Mouse (Mus musculus): ENCODE measurements around the gene Prex1. TPM values are rescaled to one million over a fixed set of nuclear protein-coding genes. Genes with fewer than 3 reads are reported as not detected.

Prex1 gene
- polyA plus RNA-seq, 1 experiment from 2014 or later, result 10.1 TPM

DNA sequence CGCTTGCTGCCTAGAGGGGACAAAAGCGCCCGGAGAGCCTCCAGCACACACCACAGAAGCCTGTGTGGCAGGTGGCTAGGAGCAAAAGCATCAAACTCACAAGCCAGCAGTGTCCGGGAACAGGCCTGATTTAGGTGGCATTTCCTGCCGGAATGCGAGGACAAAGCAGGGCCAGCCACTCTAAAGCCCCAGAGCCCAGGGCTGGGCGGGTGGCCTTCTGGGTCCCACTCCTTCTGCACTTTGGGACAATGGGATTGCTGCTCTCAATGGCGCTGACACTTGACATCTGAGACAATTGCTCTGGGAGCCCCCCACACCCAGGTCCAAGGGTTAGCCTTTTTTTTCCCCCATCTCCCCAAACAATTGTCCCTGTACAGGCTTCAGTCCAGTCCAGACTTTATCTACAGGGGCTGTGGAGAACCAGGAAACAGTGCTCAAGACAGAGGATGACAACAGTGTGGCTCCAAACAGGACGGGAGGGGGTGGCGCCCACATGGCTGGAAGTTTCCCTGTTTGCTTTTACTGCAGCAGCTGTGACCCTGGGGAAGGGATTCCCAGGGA, 56.1 kb downstream of the Prex1 start:
- no peaks in the 10 kb centered on the region for H3K9me3 ChIP-seq (replicated peaks; ENCODE audit: control insufficient read depth, low read length)
- no peak overlapping the region; the same call in 1 of the 2 replicates for H3K4me2 ChIP-seq
- no peaks in the 10 kb centered on the region for H3K27me3 ChIP-seq (ENCODE audit: control insufficient read depth, insufficient read depth, low read length)
- H3K4me1 ChIP-seq (ENCODE audit: control insufficient read depth, insufficient read depth, low read length), result peaks cover 23% of the 10 kb centered on the region
- WGBS (ENCODE audit: insufficient replicate concordance), result 48% methylated on average over 10 of the region's 10 CpGs
- peak overlapping the region; percentile 79 for H3K27ac ChIP-seq (ENCODE audit: low read depth, low read length)
- ATAC-seq (replicated peaks; ENCODE audit: insufficient number of reproducible peaks, low FRiP score, low TSS enrichment), result peak; percentile 46
- no peak overlapping the region for H3K4me3 ChIP-seq (ENCODE audit: low read depth, low read length)
- no peaks in the 10 kb centered on the region for H3K36me3 ChIP-seq (ENCODE audit: control insufficient read depth, insufficient read depth, low read length)
- no peak overlapping the region for H3K9ac ChIP-seq (ENCODE audit: low read depth, low read length)

DNA sequence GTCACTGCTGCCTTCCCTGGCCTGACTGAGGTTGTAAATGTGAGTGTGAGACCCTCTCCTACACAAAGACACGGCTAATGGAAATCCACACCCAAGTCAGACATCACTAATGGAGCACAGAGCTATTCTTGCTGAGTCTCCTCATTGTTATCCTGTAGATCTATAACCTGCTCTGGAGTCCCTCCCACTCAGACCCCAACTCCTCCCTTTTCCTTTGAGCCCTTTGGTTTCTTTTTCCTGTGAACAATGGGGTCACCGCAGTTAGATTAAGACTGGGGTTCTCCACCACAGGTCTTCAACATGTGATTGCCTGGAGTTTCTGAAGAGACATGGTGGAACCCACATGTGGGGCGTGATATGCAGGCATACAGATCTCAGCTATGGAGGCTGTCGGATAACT, 57.0 kb downstream of the Prex1 start:
- Histone ChIP-seq H3K27ac (ENCODE audit: low read depth, low read length) (peak overlapping the region; percentile 79), H3K4me1 (ENCODE audit: control insufficient read depth, insufficient read depth, low read length) (peaks cover 23% of the 10 kb centered on the region), H3K9ac (ENCODE audit: low read depth, low read length) (no peak overlapping the region), H3K9me3 (replicated peaks; ENCODE audit: control insufficient read depth, low read length) (no peaks in the 10 kb centered on the region), H3K4me3 (ENCODE audit: low read depth, low read length) (no peak overlapping the region), H3K36me3 (ENCODE audit: control insufficient read depth, insufficient read depth, low read length) (no peaks in the 10 kb centered on the region), H3K4me2 (no peak overlapping the region), H3K27me3 (ENCODE audit: control insufficient read depth, insufficient read depth, low read length) (no peaks in the 10 kb centered on the region)
- ATAC-seq (replicated peaks; ENCODE audit: insufficient number of reproducible peaks, low FRiP score, low TSS enrichment), result no peak
- WGBS (ENCODE audit: insufficient replicate concordance), result 67% methylated on average over 4 of the region's 4 CpGs

DNA sequence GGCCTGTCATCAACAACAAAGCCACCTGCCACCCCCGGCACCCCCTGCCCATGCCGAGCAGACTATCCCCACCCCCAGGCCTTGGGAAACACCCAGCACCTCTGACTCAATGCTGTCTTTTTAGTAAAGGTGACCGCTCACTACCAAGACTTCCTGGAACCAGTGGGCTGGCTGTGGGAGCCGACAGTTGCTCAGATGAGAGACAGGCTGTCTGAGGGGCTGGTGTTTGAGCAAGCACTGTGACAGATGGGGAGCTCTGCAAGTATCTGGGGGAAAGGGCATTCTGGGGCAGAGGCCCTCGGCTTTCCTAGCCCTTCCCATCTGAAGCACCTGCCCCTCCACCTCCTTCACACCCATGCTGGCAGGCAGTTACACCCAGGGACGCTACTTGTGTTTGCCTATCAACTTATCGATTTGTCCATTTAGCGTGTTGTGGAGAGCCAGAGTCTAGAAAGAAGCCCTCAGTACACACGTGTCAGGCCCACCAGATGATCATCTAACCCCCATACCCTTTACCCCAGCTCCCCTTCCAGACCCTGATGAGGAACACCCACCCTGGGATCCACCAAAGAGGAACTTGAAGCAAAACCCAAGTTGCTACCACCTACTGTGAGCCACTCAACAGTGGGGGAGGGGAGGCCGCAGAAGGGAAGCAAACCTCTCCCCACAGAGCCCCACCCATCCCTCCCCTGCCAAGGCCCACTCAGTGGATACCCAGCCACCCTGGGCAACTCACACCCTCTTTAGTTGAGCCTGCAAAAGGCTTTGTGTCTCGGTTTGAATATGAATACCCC, 57.7 kb downstream of the Prex1 start:
- H3K4me2 ChIP-seq, result no peak overlapping the region; the same call in 1 of the 2 replicates
- WGBS (ENCODE audit: insufficient replicate concordance), result 35% methylated on average over 11 of the region's 11 CpGs

DNA sequence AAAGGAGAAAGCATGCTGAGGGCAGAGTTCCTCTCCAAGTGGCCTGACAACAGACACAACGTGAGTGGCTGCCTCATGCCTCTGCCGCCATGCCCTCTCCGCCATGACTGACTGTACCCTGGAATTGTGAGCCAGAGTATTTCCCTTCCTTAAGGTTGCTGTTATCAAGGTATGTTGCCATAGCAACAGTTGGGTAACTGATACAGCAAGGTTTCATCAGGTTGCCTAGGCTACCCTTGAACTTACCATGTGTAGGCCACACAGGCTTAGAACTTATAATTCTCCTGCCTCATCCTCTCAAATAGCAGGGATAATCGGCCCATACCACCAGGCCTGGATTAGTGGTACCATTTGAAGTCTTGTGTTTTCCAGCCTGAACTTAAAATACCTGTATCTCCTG, 58.3 kb downstream of the Prex1 start:
- no peaks in the 10 kb centered on the region for H3K27me3 ChIP-seq (ENCODE audit: control insufficient read depth, insufficient read depth, low read length)
- H3K4me2 ChIP-seq, result no peak overlapping the region; the same call in 1 of the 2 replicates
- no peak for ATAC-seq (replicated peaks; ENCODE audit: insufficient number of reproducible peaks, low FRiP score, low TSS enrichment)
- H3K9me3 ChIP-seq (replicated peaks; ENCODE audit: control insufficient read depth, low read length), result no peaks in the 10 kb centered on the region
- peaks cover 28% of the 10 kb centered on the region for H3K4me1 ChIP-seq (ENCODE audit: control insufficient read depth, insufficient read depth, low read length)
- no peak overlapping the region for H3K4me3 ChIP-seq (ENCODE audit: low read depth, low read length)
- no peak overlapping the region for H3K9ac ChIP-seq (ENCODE audit: low read depth, low read length)
- WGBS (ENCODE audit: insufficient replicate concordance), result 75% methylated on average over 4 of the region's 4 CpGs
- H3K27ac ChIP-seq (ENCODE audit: low read depth, low read length), result no peak overlapping the region
- H3K36me3 ChIP-seq (ENCODE audit: control insufficient read depth, insufficient read depth, low read length), result no peaks in the 10 kb centered on the region

More for the DNA sequence above, 57.7 kb downstream of the Prex1 start:
- H3K9me3 ChIP-seq (replicated peaks; ENCODE audit: control insufficient read depth, low read length), result no peaks in the 10 kb centered on the region
- H3K9ac ChIP-seq (ENCODE audit: low read depth, low read length), result no peak overlapping the region
- ATAC-seq (replicated peaks; ENCODE audit: insufficient number of reproducible peaks, low FRiP score, low TSS enrichment), result no peak
- no peaks in the 10 kb centered on the region for H3K36me3 ChIP-seq (ENCODE audit: control insufficient read depth, insufficient read depth, low read length)
- peaks cover 23% of the 10 kb centered on the region for H3K4me1 ChIP-seq (ENCODE audit: control insufficient read depth, insufficient read depth, low read length)
- no peak overlapping the region for H3K4me3 ChIP-seq (ENCODE audit: low read depth, low read length)
- no peak overlapping the region for H3K27ac ChIP-seq (ENCODE audit: low read depth, low read length)
- H3K27me3 ChIP-seq (ENCODE audit: control insufficient read depth, insufficient read depth, low read length), result no peaks in the 10 kb centered on the region

DNA sequence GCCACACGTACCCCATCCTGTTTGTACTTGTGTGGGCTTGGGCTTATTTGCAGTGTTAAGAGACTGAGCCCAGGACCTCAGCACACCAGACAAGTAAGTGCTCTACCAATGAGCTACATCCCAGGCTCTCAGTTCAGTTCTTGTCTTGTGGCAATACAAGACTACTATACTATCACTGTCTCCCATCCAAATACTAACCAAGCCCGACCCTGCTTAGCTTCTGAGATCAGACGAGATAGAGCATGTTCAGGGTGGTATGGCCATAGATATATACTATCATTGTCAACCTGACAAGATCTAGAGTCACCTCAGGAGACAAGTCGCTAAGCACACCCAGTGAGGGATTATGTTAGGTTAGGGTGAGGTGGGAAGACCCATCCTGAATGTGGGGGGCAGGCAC, 58.8 kb downstream of the Prex1 start:
- peaks cover 28% of the 10 kb centered on the region for H3K4me1 ChIP-seq (ENCODE audit: control insufficient read depth, insufficient read depth, low read length)
- H3K36me3 ChIP-seq (ENCODE audit: control insufficient read depth, insufficient read depth, low read length), result no peaks in the 10 kb centered on the region
- no peak overlapping the region for H3K9ac ChIP-seq (ENCODE audit: low read depth, low read length)
- ATAC-seq (replicated peaks; ENCODE audit: insufficient number of reproducible peaks, low FRiP score, low TSS enrichment), result no peak
- no peaks in the 10 kb centered on the region for H3K9me3 ChIP-seq (replicated peaks; ENCODE audit: control insufficient read depth, low read length)
- H3K4me2 ChIP-seq, result no peak overlapping the region
- 69% methylated on average over 4 of the region's 4 CpGs for WGBS (ENCODE audit: insufficient replicate concordance)
- no peaks in the 10 kb centered on the region for H3K27me3 ChIP-seq (ENCODE audit: control insufficient read depth, insufficient read depth, low read length)
- H3K27ac ChIP-seq (ENCODE audit: low read depth, low read length), result no peak overlapping the region
- no peak overlapping the region for H3K4me3 ChIP-seq (ENCODE audit: low read depth, low read length)

DNA sequence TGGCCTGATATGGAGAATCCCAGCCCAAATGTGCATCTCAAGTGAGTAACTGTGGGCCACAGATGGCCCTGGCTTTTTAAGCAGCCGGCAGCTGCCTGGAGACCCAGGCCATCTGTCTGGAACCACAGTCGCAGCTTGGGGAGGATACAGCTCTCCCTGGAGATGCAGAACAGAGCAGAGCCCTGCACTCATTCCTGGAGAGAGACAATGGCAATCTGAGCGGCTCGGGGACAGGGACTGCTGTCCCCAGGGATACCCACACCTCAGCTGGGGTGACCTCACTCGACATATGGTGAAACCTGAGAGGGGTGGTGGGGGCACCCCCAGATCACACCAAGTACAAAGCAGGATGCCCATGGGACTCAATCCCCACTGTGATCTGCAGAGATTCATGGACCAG, 60.1 kb downstream of the Prex1 start:
- no peak for ATAC-seq (replicated peaks; ENCODE audit: insufficient number of reproducible peaks, low FRiP score, low TSS enrichment)
- Histone ChIP-seq H3K4me2 (no peak overlapping the region), H3K27ac (ENCODE audit: low read depth, low read length) (no peak overlapping the region), H3K36me3 (ENCODE audit: control insufficient read depth, insufficient read depth, low read length) (no peaks in the 10 kb centered on the region), H3K9ac (ENCODE audit: low read depth, low read length) (no peak overlapping the region), H3K27me3 (ENCODE audit: control insufficient read depth, insufficient read depth, low read length) (no peaks in the 10 kb centered on the region), H3K4me3 (ENCODE audit: low read depth, low read length) (no peak overlapping the region), H3K4me1 (ENCODE audit: control insufficient read depth, insufficient read depth, low read length) (peaks cover 24% of the 10 kb centered on the region), H3K9me3 (replicated peaks; ENCODE audit: control insufficient read depth, low read length) (no peaks in the 10 kb centered on the region)
- WGBS (ENCODE audit: insufficient replicate concordance), result 47% methylated on average over 5 of the region's 5 CpGs

DNA sequence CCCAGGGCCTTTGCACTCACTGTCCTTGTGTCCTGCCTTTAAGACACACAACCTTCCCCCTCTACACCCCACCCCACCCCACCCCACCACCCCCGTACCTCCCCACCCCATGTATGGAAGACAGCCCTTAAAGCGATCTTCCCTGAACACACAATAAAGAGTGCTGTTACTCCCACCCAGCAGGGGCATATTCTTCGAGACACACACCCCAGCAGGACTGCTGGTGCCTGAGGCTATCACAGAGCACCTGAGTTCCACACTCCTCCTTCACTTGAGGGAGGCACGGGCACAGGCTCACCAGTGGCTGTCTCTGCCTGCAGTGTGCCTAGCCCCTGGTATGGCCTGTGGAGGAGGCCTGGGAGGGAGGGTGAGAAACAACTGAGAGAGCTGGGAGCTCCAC, 61.0 kb downstream of the Prex1 start:
- H3K27ac ChIP-seq (ENCODE audit: low read depth, low read length), result no peak overlapping the region

DNA sequence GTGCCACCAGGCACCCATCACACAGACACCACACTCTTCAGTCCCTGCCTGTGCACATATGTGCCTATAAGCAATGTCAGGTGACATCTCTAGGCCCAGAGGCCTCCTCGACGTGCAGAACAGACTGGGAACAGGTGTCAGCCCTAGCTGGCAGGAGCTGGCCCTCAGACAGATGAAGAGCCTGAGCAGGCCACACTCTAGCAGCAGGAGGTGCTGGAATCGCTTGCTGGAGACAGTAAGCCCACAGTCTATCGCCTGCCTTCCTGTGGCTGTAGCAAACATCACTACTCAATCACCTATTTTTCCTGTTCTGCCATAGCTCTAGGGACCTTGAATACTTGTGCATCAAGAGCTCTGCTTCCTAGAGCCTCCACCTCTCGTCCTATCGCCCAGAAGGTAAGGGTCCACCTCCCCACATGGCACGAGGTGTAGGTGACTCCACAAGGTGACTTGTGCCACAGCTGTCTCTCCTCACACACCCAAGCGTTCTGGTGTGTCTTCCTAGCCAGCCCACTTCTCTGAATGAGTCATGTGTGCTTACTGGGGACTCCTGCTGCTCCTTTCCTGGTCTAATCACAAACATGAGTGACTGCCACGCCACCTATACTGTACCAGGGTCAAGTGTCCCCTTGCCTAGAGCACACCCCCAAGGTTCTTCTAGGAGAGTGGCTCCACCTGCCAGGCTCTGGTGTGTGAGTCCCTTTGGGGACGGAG, 62.2 kb downstream of the Prex1 start:
- H3K9ac ChIP-seq (ENCODE audit: low read depth, low read length), result no peak overlapping the region
- WGBS (ENCODE audit: insufficient replicate concordance), result 60% methylated on average over 10 of the region's 10 CpGs
- peaks cover 19% of the 10 kb centered on the region; the same call in 1 of the 2 replicates for H3K4me1 ChIP-seq (ENCODE audit: control insufficient read depth, insufficient read depth, low read length)
- no peak for ATAC-seq (replicated peaks; ENCODE audit: insufficient number of reproducible peaks, low FRiP score, low TSS enrichment)
- no peaks in the 10 kb centered on the region for H3K9me3 ChIP-seq (replicated peaks; ENCODE audit: control insufficient read depth, low read length)
- no peaks in the 10 kb centered on the region for H3K36me3 ChIP-seq (ENCODE audit: control insufficient read depth, insufficient read depth, low read length)
- H3K4me3 ChIP-seq (ENCODE audit: low read depth, low read length), result no peak overlapping the region
- H3K4me2 ChIP-seq, result no peak overlapping the region
- H3K27ac ChIP-seq (ENCODE audit: low read depth, low read length), result 0 out of 2 replicates have a peak overlapping the region, but pooled peaks have one; percentile 29
- H3K27me3 ChIP-seq (ENCODE audit: control insufficient read depth, insufficient read depth, low read length), result no peaks in the 10 kb centered on the region

More for the DNA sequence above, 61.0 kb downstream of the Prex1 start:
- ATAC-seq (replicated peaks; ENCODE audit: insufficient number of reproducible peaks, low FRiP score, low TSS enrichment), result no peak
- Histone ChIP-seq H3K9ac (ENCODE audit: low read depth, low read length) (no peak overlapping the region), H3K4me2 (no peak overlapping the region), H3K27me3 (ENCODE audit: control insufficient read depth, insufficient read depth, low read length) (no peaks in the 10 kb centered on the region), H3K4me1 (ENCODE audit: control insufficient read depth, insufficient read depth, low read length) (peaks cover 16% of the 10 kb centered on the region; the same call in 1 of the 2 replicates), H3K36me3 (ENCODE audit: control insufficient read depth, insufficient read depth, low read length) (no peaks in the 10 kb centered on the region), H3K4me3 (ENCODE audit: low read depth, low read length) (no peak overlapping the region), H3K9me3 (replicated peaks; ENCODE audit: control insufficient read depth, low read length) (no peaks in the 10 kb centered on the region)
- 64% methylated on average over 4 of the region's 4 CpGs for WGBS (ENCODE audit: insufficient replicate concordance)

Data from heart, embryonic 11.5 days (tissue).